ENCODE assay signal across 24 mouse cellular contexts in genomic region chr1:61205137-61205536, GRCm38 (mm10).
DNase-seq lines count a peak whose midpoint lies in the region; ATAC-seq lines count a peak whose summit lies in the region.
"Had no signal": no experiment of that assay in that cellular context is flagged by ENCODE, and none has a peak within 500 bp of the region (broad histone marks: within the 10 kb centered on the region; RNA-seq: fewer than 3 reads in every experiment).

No protein-coding gene starts in this region.

- ATAC-seq in forebrain, embryonic 16.5 days = peak; percentile 80
- ATAC-seq in hindbrain, embryonic 16.5 days = 0 out of 2 replicates have a peak, but pooled peaks have one; percentile 69
- ATAC-seq in hindbrain, embryonic 12.5 days (ENCODE audit: low FRiP score) = no peak
- peak; percentile 78; the same call in 1 of the 2 replicates for ATAC-seq in neural tube, embryonic 12.5 days (ENCODE audit: low FRiP score, low read depth)
- ATAC-seq in neural tube, embryonic 15.5 days (ENCODE audit: low FRiP score) = peak; percentile 59; the same call in 1 of the 2 replicates
- ATAC-seq: inflammation-experienced regulatory T-cells, adult 6 months; midbrain, embryonic 15.5 days had no signal

- no peak overlapping the region for H3K4me2 ChIP-seq in forebrain, embryonic 16.5 days (ENCODE audit: low read length)
- H3K4me2 ChIP-seq in hindbrain, embryonic 16.5 days (ENCODE audit: low read length) = no peak overlapping the region
- H3K4me2 ChIP-seq in hindbrain, embryonic 12.5 days (replicated peaks) = no peak overlapping the region
- H3K4me2 ChIP-seq in neural tube, embryonic 12.5 days (replicated peaks) = no peak overlapping the region
- no peak overlapping the region for H3K4me2 ChIP-seq in neural tube, embryonic 15.5 days
- H3K4me2 ChIP-seq: embryonic facial prominence, embryonic 15.5 days; liver, embryonic 15.5 days; lung, embryonic 15.5 days; midbrain, embryonic 15.5 days had no signal

- intact Hi-C loops in left cerebral cortex, postnatal 25 days (cut with DNase I) = no loop called here

- DNase-seq in forebrain, embryonic 10.5 days (ENCODE audit: extremely low spot score, low spot score) = no peak
- DNase-seq in left cerebral cortex, postnatal 25 days (ENCODE audit: low spot score in 2 of 2) = no peak
- DNase-seq: adrenal gland, adult 8-10 months; cerebellum, adult 8-10 months; gastrocnemius, postnatal 10 days; kidney, adult 18-20 months; left cerebral cortex, postnatal 4 days; liver; lung, postnatal 36 days; right cerebral cortex, postnatal 4 days; thymus, postnatal 14 days had no signal

- peaks cover 9% of the 10 kb centered on the region for H3K4me1 ChIP-seq in forebrain, embryonic 16.5 days (replicated peaks; ENCODE audit: control insufficient read depth, insufficient read depth, low read length)
- H3K4me1 ChIP-seq in forebrain, embryonic 10.5 days = peaks cover 22% of the 10 kb centered on the region
- peaks cover 6% of the 10 kb centered on the region for H3K4me1 ChIP-seq in hindbrain, embryonic 16.5 days (ENCODE audit: control insufficient read depth, insufficient read depth, low read depth, low read length)
- H3K4me1 ChIP-seq in hindbrain, embryonic 12.5 days = peaks cover 14% of the 10 kb centered on the region
- H3K4me1 ChIP-seq in neural tube, embryonic 12.5 days = peaks cover 16% of the 10 kb centered on the region
- H3K4me1 ChIP-seq in neural tube, embryonic 15.5 days = peaks cover 16% of the 10 kb centered on the region
- H3K4me1 ChIP-seq: liver, embryonic 15.5 days; megakaryocyte, embryonic 14.5 days had no signal

- H3K27ac ChIP-seq in forebrain, embryonic 16.5 days (ENCODE audit: low read length) = no peak overlapping the region; the same call in 1 of the 2 replicates
- no peak overlapping the region for H3K27ac ChIP-seq in forebrain, embryonic 10.5 days
- H3K27ac ChIP-seq in hindbrain, embryonic 16.5 days (ENCODE audit: low read depth, low read length) = no peak overlapping the region
- H3K27ac ChIP-seq in hindbrain, embryonic 12.5 days = no peak overlapping the region
- H3K27ac ChIP-seq in neural tube, embryonic 12.5 days = no peak overlapping the region
- H3K27ac ChIP-seq in neural tube, embryonic 15.5 days (replicated peaks) = peak overlapping the region; percentile 60; the same call in 1 of the 2 replicates
- H3K27ac ChIP-seq: embryonic facial prominence, embryonic 15.5 days; kidney, postnatal 0 days; left cerebral cortex, adult 2 months; liver, embryonic 15.5 days; lung, embryonic 15.5 days had no signal

- H3K4me3 ChIP-seq in forebrain, embryonic 16.5 days (replicated peaks; ENCODE audit: low read length) = no peak overlapping the region
- no peak overlapping the region for H3K4me3 ChIP-seq in forebrain, embryonic 10.5 days
- H3K4me3 ChIP-seq in hindbrain, embryonic 16.5 days (ENCODE audit: low read length) = no peak overlapping the region
- H3K4me3 ChIP-seq in hindbrain, embryonic 12.5 days = no peak overlapping the region
- no peak overlapping the region for H3K4me3 ChIP-seq in neural tube, embryonic 12.5 days
- no peak overlapping the region for H3K4me3 ChIP-seq in neural tube, embryonic 15.5 days (replicated peaks)
- H3K4me3 ChIP-seq: embryonic facial prominence, embryonic 15.5 days; left cerebral cortex, adult 2 months; liver, embryonic 15.5 days; lung, embryonic 15.5 days; megakaryocyte, embryonic 14.5 days; midbrain, embryonic 15.5 days had no signal

- H3K9me3 ChIP-seq in forebrain, embryonic 16.5 days (ENCODE audit: control insufficient read depth, low read length) = no peaks in the 10 kb centered on the region
- no peaks in the 10 kb centered on the region for H3K9me3 ChIP-seq in forebrain, embryonic 10.5 days
- no peaks in the 10 kb centered on the region for H3K9me3 ChIP-seq in hindbrain, embryonic 16.5 days (ENCODE audit: control insufficient read depth, low read length)
- no peaks in the 10 kb centered on the region for H3K9me3 ChIP-seq in hindbrain, embryonic 12.5 days (replicated peaks)
- H3K9me3 ChIP-seq in neural tube, embryonic 12.5 days = no peaks in the 10 kb centered on the region
- H3K9me3 ChIP-seq in neural tube, embryonic 15.5 days (replicated peaks) = no peaks in the 10 kb centered on the region
- H3K9me3 ChIP-seq: embryonic facial prominence, embryonic 15.5 days; liver, embryonic 15.5 days; lung, embryonic 15.5 days; megakaryocyte, embryonic 14.5 days; midbrain, embryonic 15.5 days had no signal

- H3K27me3 ChIP-seq in forebrain, embryonic 16.5 days (replicated peaks; ENCODE audit: control insufficient read depth, insufficient read depth, low read length) = no peaks in the 10 kb centered on the region
- no peaks in the 10 kb centered on the region for H3K27me3 ChIP-seq in forebrain, embryonic 10.5 days (ENCODE audit: poor library complexity, severe bottlenecking)
- no peaks in the 10 kb centered on the region for H3K27me3 ChIP-seq in hindbrain, embryonic 16.5 days (replicated peaks; ENCODE audit: control insufficient read depth, insufficient read depth, low read length)
- H3K27me3 ChIP-seq in hindbrain, embryonic 12.5 days = no peaks in the 10 kb centered on the region
- H3K27me3 ChIP-seq in neural tube, embryonic 12.5 days (replicated peaks) = no peaks in the 10 kb centered on the region
- H3K27me3 ChIP-seq in neural tube, embryonic 15.5 days (replicated peaks) = no peaks in the 10 kb centered on the region
- H3K27me3 ChIP-seq: embryonic facial prominence, embryonic 15.5 days; liver, embryonic 15.5 days; lung, embryonic 15.5 days; megakaryocyte, embryonic 14.5 days; midbrain, embryonic 15.5 days had no signal

- H3K9ac ChIP-seq in forebrain, embryonic 16.5 days (replicated peaks; ENCODE audit: low read depth, low read length) = no peak overlapping the region
- H3K9ac ChIP-seq in hindbrain, embryonic 16.5 days (ENCODE audit: low read depth, low read length) = no peak overlapping the region
- H3K9ac ChIP-seq in hindbrain, embryonic 12.5 days = no peak overlapping the region
- no peak overlapping the region for H3K9ac ChIP-seq in neural tube, embryonic 12.5 days
- no peak overlapping the region for H3K9ac ChIP-seq in neural tube, embryonic 15.5 days (replicated peaks)
- H3K9ac ChIP-seq: embryonic facial prominence, embryonic 15.5 days; liver, embryonic 15.5 days; lung, embryonic 15.5 days; midbrain, embryonic 15.5 days had no signal

- WGBS in forebrain, embryonic 16.5 days = 37% methylated on average over 5 of the region's 5 CpGs
- 83% methylated on average over 5 of the region's 5 CpGs for WGBS in forebrain, embryonic 10.5 days
- 36% methylated on average over 5 of the region's 5 CpGs for WGBS in hindbrain, embryonic 16.5 days
- 56% methylated on average over 5 of the region's 5 CpGs for WGBS in hindbrain, embryonic 12.5 days
- WGBS in neural tube, embryonic 12.5 days = 44% methylated on average over 5 of the region's 5 CpGs
- WGBS in neural tube, embryonic 15.5 days = 22% methylated on average over 5 of the region's 5 CpGs

- H3K36me3 ChIP-seq in forebrain, embryonic 16.5 days (ENCODE audit: control insufficient read depth, insufficient read depth) = no peaks in the 10 kb centered on the region
- H3K36me3 ChIP-seq in forebrain, embryonic 10.5 days (replicated peaks) = no peaks in the 10 kb centered on the region
- H3K36me3 ChIP-seq in hindbrain, embryonic 16.5 days (ENCODE audit: control insufficient read depth, insufficient read depth, low read length) = no peaks in the 10 kb centered on the region
- no peaks in the 10 kb centered on the region for H3K36me3 ChIP-seq in hindbrain, embryonic 12.5 days
- no peaks in the 10 kb centered on the region for H3K36me3 ChIP-seq in neural tube, embryonic 12.5 days
- H3K36me3 ChIP-seq in neural tube, embryonic 15.5 days = no peaks in the 10 kb centered on the region
- H3K36me3 ChIP-seq: embryonic facial prominence, embryonic 15.5 days; liver, embryonic 15.5 days; lung, embryonic 15.5 days; midbrain, embryonic 15.5 days had no signal
